Mouse (Mus musculus): ENCODE results near the gene Wbp1. TPM values are rescaled to one million over a fixed set of nuclear protein-coding genes. Genes with fewer than 3 reads are reported as not detected.

Gene Wbp1
- total and polyA plus RNA-seq, 3 experiments, result 42.4 to 72.8 TPM; not detected in 1

DNA sequence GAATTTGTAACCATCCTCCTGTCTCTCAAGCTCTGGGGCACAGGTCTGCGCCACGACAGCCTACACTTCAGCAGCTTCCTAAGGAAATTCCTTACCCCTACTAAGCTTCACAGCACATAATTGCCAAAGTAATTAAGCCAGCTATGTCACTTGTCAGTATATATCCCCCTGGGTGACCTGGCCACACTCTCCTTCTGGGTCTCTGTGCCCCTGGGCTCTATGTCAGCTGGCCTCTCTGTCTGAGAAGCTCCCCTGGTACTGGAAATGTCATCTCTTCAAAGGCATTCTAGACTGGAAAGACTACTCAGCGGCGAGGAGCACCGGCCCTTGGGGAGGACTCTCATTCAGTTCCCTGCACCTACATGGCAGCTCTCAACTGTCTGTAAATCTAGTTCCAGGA, 1.6 kb upstream of the Wbp1 start:
- Histone ChIP-seq H3K4me1 (ENCODE audit: control insufficient read depth in 1 of 2, insufficient read depth in 2 of 2, low read length in 2 of 2) (peaks cover 0 to 24% of the 10 kb centered on the region in 2 experiments; a peak in 3 of 4 replicates), H3K79me2 (ENCODE audit: control insufficient read depth, insufficient read depth, low read length, poor library complexity) (peaks cover 26% of the 10 kb centered on the region), H3K9ac (ENCODE audit: control insufficient read depth, low read depth, low read length, poor library complexity, severe bottlenecking) (no peak overlapping the region), H3K9me3 (replicated peaks; ENCODE audit: insufficient read depth, low read length) (no peaks in the 10 kb centered on the region), H3K27me3 (ENCODE audit: control insufficient read depth in 1 of 2, insufficient read depth in 2 of 2, low read length in 2 of 2) (no peaks in the 10 kb centered on the region), H3K4me3 (ENCODE audit: control insufficient read depth in 1 of 2, insufficient read depth in 1 of 2, low read depth in 2 of 2, low read length in 2 of 2) (no peak overlapping the region), H3K27ac (ENCODE audit: control insufficient read depth, low read depth, low read length) (no peak overlapping the region), H3K36me3 (ENCODE audit: control insufficient read depth in 1 of 2, insufficient read depth in 2 of 2, low read length in 2 of 2) (peaks cover 0 to 23% of the 10 kb centered on the region in 2 experiments; a peak in 2 of 4 replicates)
- TF ChIP-seq TCF12 (IDR thresholded peaks at IDR 0.05; ENCODE audit: low read depth, low read length) (no peak), JUND (IDR thresholded peaks at IDR 0.05; ENCODE audit: low read depth, low read length) (no peak), CTCF (IDR thresholded peaks at IDR 0.05 in 2 of 3, conservative IDR thresholded peaks at IDR 0.05 in 1 of 3; ENCODE audit: control insufficient read depth in 1 of 3, insufficient read depth in 1 of 3, low read depth in 2 of 3, low read length in 3 of 3, poor library complexity in 1 of 3, severe bottlenecking in 1 of 3) (no peak), E2F4 (IDR thresholded peaks at IDR 0.05; ENCODE audit: borderline replicate concordance, low read depth, low read length) (no peak), MEF2A (IDR thresholded peaks at IDR 0.05; ENCODE audit: extremely low read depth, insufficient replicate concordance, low read depth, low read length, poor library complexity, severe bottlenecking) (no peak), NELFE (IDR thresholded peaks at IDR 0.05; ENCODE audit: low read depth, low read length) (no peak), TBP (IDR thresholded peaks at IDR 0.05; ENCODE audit: low read depth, low read length) (no peak), CHD1 (IDR thresholded peaks at IDR 0.05; ENCODE audit: low read depth, low read length) (no peak), MAZ (IDR thresholded peaks at IDR 0.05; ENCODE audit: low read depth, low read length) (no peak), MYC (IDR thresholded peaks at IDR 0.05; ENCODE audit: low read depth, low read length) (no peak), MAX (IDR thresholded peaks at IDR 0.05; ENCODE audit: low read length) (no peak), POLR2A (IDR thresholded peaks at IDR 0.05; ENCODE audit: control insufficient read depth in 1 of 2, insufficient read depth in 1 of 2, low read depth in 1 of 2, low read length in 2 of 2, poor library complexity in 1 of 2) (no peak), HCFC1 (IDR thresholded peaks at IDR 0.05; ENCODE audit: low read depth, low read length) (no peak), ZMIZ1 (IDR thresholded peaks at IDR 0.05; ENCODE audit: low read depth, low read length) (no peak), POLR2AphosphoS5 (IDR thresholded peaks at IDR 0.05; ENCODE audit: borderline replicate concordance, low read depth, low read length) (no peak), SMC3 (IDR thresholded peaks at IDR 0.05; ENCODE audit: low read depth, low read length) (no peak), BHLHE40 (IDR thresholded peaks at IDR 0.05; ENCODE audit: borderline replicate concordance, low read depth, low read length) (no peak), CHD2 (IDR thresholded peaks at IDR 0.05; ENCODE audit: low read length) (no peak), UBTF (IDR thresholded peaks at IDR 0.05; ENCODE audit: borderline replicate concordance, insufficient read depth, low read depth, low read length) (no peak), MXI1 (IDR thresholded peaks at IDR 0.05; ENCODE audit: low read depth, low read length) (no peak)
- no peak for DNase-seq (ENCODE audit: low read depth, low spot score)

Data from MEL (cell line).